Mouse (Mus musculus): Measurements from ENCODE around the gene Krtap26-1.
A peak's percentile ranks its signal among the peaks of the same experiment; 100 is the strongest.

Gene Krtap26-1

GRCm38 (mm10) chr16:88647358-88647846 is at the start of gene Krtap26-1:
Gene Krtap26-1, minus strand, starts transcription at chr16:88647796.
- DNase-seq: no peak

DNA sequence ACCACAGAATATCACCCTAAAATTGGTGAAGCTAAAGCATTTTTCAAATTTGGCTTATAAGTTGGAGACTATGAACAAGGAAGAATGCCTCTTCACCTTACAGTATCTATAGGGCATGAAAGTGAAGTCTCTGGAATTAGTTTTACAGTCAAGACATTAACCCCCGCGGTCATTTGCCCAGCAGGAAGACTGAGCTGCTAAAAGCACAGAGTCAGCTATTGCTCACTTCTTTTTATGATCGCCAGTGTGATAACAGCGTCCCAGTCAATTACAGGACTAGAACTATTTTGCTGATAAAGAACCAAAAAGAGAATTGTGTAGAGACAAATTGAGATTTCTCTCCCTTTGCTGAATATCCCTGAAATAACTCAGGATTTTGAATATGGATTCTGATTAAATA is 48.7 kb upstream of the Krtap26-1 start:
- DNase-seq: no peak

DNA sequence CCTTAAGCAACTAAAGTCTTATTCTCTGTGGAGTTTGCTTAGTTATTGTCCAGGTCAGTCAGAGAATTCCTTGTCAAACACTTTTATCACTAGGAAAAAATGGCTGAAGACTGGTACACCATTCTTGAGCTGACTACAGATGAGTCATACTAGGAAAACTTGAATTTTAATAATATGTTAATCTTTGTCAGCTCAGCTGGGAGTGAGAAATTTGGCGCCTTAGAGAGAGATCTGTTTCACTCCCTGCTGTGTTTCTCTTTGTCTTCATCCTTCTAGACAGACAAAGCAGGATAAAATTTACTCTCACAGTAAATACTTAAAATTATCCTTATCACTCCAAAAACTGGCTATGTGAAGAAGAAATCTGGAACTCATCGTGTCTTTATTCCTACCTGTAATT is 33.7 kb upstream of the Krtap26-1 start:
- no peak for DNase-seq

DNA sequence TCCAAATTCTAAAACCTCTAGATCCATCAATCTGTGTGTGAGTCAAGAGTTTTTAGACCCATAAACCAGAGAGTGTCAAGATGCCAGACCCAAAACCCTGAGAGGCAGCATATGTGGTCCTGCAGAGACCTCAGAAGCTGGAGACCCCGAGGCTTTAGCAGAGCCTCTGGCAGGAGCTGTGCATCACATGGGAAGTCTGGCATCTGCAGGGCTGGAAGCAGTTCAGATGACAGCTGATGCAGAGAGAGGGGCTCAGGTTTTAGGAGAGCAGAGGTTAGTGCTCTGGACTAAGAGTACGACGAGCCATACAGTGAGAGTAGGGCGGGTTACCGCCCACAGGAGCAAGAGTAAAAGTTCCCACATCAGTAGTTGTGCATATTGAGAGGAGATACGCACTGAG is 31.5 kb upstream of the Krtap26-1 start:
- DNase-seq: no peak

- DNase-seq: no peak
Observed at GRCm38 (mm10) chr16:88671571-88671970, 24.0 kb upstream of the Krtap26-1 start, which contains the start of gene Krtap27-1. Gene Krtap27-1, minus strand, starts transcription at chr16:88671671.

DNA sequence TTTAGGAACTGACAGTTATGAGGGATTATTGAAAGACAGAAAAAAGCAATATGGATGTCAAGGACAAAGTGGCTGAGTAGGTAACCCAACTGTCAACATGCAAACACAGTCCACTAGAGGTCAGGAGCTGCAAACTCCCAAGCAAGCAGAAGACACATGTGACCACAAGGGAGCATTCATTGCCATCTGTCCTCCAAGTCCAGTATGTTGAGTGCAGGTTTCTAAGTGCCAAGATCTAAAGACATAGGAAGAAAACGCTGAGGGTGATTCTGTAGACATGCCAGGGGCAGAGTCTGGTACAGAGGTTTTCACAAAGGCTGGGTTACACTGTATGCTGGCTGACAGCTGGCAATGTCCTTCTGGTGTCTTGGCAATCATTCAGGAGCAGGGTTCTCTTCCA is 9.8 kb upstream of the Krtap26-1 start:
- DNase-seq: no peak

- peak; percentile 8 to 46 for DNase-seq
Observed at GRCm38 (mm10) chr16:88651952-88652351, 4.4 kb upstream of the Krtap26-1 start.

GRCm38 (mm10) chr16:88651082-88651481 is 3.5 kb upstream of the Krtap26-1 start:
- DNase-seq: no peak

GRCm38 (mm10) chr16:88646366-88647111 is 1.1 kb downstream of the Krtap26-1 start:
- no peak for DNase-seq

GRCm38 (mm10) chr16:88640053-88640452 is 7.5 kb downstream of the Krtap26-1 start:
- no peak for DNase-seq

DNA sequence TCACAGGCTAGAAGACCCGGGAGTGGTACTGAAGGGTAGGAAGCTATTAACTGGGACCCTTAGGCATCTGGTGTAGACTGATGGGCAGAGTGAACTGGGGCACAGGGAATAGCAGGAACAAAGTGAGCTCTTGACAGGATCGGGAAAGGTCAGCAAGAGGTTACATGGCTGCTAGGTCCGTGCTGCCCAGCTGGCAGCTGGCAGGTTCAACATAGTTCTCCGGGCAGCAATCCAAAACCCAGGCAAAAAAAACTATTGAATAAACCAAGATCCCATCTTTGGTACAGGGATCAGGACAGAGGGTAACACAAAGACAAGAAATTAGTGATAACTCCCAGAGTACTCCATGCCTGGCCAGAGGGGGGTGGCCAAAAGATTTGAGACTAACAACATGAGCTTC is 12.5 kb downstream of the Krtap26-1 start:
- peak; percentile 68 to 74 for DNase-seq

DNA sequence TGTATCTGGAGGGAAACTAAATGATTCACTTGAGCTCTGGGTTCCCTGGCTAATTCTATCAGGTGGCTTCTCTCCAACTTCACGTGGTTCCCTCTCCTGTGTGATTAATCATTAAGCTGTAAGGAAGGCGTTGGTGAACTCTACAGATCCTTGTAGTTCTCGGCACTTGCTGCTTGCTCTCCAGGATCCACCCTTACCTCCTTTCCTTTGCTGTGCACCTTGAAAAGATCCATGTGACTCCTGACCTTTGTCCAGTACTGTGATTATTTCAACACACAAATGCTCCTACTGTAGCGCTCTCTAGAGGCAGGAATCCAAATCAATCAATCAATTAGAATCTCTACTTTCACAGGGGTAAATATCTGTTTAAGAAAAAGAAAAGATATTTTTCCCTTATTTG is 16.1 kb downstream of the Krtap26-1 start:
- DNase-seq: peak; percentile 54 to 74

DNA sequence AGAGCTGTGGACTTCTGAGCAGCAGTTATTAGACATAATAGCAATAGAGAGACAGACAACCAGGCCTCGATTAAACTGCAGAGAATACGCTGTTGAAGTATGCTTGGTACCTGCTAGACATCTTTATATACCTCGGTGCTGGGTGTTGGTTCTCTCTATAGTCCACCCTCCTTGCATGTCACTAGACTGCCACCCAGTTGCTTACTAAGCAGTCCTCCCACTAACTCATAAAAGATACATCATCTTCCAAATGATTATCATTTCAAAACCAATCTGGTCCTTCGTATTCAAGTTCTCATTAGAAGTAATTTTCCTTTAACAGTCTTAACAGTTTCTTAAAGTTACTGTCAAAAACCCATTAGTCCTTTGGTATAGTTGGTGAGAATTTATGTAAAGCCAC is 20.0 kb downstream of the Krtap26-1 start, which contains the start of gene 2310079G19Rik:
Gene 2310079G19Rik, minus strand, starts transcription at position 101 of the 400 bp plus-strand sequence.
- no peak for DNase-seq

DNA sequence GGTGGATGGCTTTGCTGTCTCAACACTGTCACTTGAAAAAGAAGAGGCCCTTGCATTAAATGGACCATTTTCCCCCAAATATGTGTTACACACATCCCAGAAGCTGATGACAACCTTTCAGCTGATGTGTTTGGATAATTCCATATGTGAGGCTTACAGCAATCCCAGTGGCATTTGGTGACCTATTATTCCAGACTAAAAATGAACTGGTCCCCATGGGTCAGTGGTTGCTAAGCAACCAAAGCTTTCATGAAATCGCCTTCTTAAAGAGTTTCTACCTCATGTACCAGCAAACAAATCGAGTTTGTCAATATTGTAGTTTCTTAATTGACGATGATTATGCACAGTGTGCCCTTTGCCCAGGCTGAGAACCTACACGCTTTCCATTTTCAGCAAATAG is 34.9 kb downstream of the Krtap26-1 start:
- no peak for DNase-seq

GRCm38 (mm10) chr16:88611922-88612321 is 35.7 kb downstream of the Krtap26-1 start, which contains the start of gene Krtap24-1:
Gene Krtap24-1, minus strand, starts transcription at chr16:88612279.
- DNase-seq: peak; percentile 31 to 38

DNA sequence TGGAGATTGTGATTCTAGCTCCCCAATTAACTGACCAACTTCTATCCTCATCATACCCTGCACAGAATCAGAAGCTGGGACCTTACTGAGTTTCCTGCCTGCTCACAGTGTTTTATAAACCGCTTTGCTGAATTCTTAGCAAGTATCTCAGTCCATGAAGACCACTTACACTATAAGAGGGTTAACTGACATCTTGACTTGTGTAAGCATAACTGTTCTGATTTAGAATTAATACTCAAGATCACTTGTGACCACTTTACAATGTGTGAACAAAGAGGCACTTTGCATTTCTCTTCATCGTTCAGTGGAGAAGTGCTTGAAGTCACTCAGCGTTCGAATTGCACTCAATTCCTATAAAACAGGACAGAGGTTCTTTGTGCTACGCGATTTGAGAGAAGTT is 43.0 kb downstream of the Krtap26-1 start:
- DNase-seq: no peak

DNA sequence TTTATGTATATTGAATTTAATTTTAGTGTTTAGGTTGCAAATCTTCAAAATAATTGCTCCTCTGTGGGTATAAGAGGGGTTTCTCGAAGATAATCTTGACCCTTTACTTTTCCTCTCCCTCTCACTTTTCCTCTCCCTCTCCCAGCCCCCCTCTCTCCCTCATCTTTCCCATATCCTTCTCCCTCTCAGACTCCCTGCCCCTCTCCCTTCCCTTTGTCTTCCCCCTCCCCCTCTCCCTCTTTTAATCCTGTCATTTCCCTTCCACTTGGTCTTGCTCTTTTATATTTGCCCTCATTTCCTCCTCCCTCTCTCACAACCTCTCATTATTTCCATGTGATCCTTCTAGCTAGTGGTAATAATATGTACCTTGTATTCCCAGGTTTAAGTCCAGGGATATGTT is 45.1 kb downstream of the Krtap26-1 start:
- no peak for DNase-seq

GRCm38 (mm10) chr16:88600303-88600702 is 47.3 kb downstream of the Krtap26-1 start:
- DNase-seq: no peak

GRCm38 (mm10) chr16:88599504-88600237 is 47.9 kb downstream of the Krtap26-1 start:
- DNase-seq: no peak

Measured in kidney, postnatal 25 days (tissue).